Comparison of ENCODE assay signal across 8 mouse cellular contexts in genomic region chr9:45589867-45590266, GRCm38 (mm10).
DNase-seq lines count a peak whose midpoint lies in the region; ATAC-seq lines count a peak whose summit lies in the region.

No protein-coding gene starts in this region.

- H3K36me3 ChIP-seq in liver, embryonic 12.5 days: no peaks in the 10 kb centered on the region

- peak; percentile 68 for DNase-seq in cerebellum, adult 11 months
- peak; percentile 44 for DNase-seq in liver
- DNase-seq in adrenal gland, adult 2 months: peak; percentile 26
- DNase-seq in embryo, embryonic 11 days: peak; percentile 55
- peak; percentile 50 to 79 for DNase-seq in kidney, postnatal 36 days
- DNase-seq in right cerebral cortex, postnatal 14 days: peak; percentile 36

- H3K27me3 ChIP-seq in liver, embryonic 12.5 days (replicated peaks): peaks cover 1% of the 10 kb centered on the region; the same call in 1 of the 2 replicates

- no peak overlapping the region for H3K9ac ChIP-seq in liver, embryonic 12.5 days

- no peaks in the 10 kb centered on the region for H3K4me1 ChIP-seq in liver, embryonic 12.5 days

- no peak overlapping the region for H3K27ac ChIP-seq in liver, embryonic 12.5 days

- ATAC-seq in cerebellum, adult (ENCODE audit: insufficient number of reproducible peaks, low FRiP score, low TSS enrichment): no peak
- no peak for ATAC-seq in liver, embryonic 12.5 days

- 63% methylated on average over 3 of the region's 3 CpGs for WGBS in liver, embryonic 12.5 days (ENCODE audit: insufficient replicate concordance)

- no peak overlapping the region for H3K4me2 ChIP-seq in liver, embryonic 12.5 days

- H3K9me3 ChIP-seq in liver, embryonic 12.5 days (replicated peaks): no peaks in the 10 kb centered on the region

- H3K4me3 ChIP-seq in liver, embryonic 12.5 days: no peak overlapping the region
